Mouse (Mus musculus): ENCODE data around the gene Sf3b1. TPM values are rescaled to one million over a fixed set of nuclear protein-coding genes. Genes with fewer than 3 reads are reported as not detected.
"Not testable (repeated sequence)": the region's sequence is repeated elsewhere in the genome, so short reads cannot be mapped to it uniquely, and the experiment has no call there.

The Sf3b1 gene
- polyA plus RNA-seq, 1 experiment from 2014 or later: 301 TPM

DNA sequence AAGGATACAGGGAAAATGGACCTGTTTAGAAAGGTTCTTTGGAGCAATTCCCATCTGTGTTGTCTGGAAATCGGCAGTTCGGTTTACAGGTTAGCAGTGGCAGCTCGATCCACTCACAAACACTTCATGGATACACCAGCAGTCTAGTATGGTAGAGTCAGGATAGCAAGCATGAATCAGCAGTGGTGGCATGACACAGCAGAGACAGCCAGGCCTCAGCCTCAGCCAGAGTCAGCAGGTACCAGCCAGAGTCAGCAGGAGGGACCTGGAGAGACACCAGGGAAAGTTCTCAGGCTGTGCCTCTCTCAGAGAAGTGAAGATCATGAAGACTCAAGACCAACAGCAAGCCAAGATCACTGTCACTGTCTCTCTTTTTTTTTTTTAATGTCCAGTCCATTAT is 60.4 kb downstream of the Sf3b1 start:
- Histone ChIP-seq H3K4me2 (no peak overlapping the region), H3K9ac (no peak overlapping the region), H3K4me3 (replicated peaks) (no peak overlapping the region), H3K36me3 (no peaks in the 10 kb centered on the region), H3K4me1 (no peaks in the 10 kb centered on the region), H3K27ac (no peak overlapping the region), H3K9me3 (replicated peaks) (no peaks in the 10 kb centered on the region; the same call in 1 of the 2 replicates), H3K27me3 (no peaks in the 10 kb centered on the region)
- no peak for ATAC-seq (replicated peaks; ENCODE audit: low FRiP score)
- 88% methylated on average over 3 of the region's 3 CpGs for WGBS

DNA sequence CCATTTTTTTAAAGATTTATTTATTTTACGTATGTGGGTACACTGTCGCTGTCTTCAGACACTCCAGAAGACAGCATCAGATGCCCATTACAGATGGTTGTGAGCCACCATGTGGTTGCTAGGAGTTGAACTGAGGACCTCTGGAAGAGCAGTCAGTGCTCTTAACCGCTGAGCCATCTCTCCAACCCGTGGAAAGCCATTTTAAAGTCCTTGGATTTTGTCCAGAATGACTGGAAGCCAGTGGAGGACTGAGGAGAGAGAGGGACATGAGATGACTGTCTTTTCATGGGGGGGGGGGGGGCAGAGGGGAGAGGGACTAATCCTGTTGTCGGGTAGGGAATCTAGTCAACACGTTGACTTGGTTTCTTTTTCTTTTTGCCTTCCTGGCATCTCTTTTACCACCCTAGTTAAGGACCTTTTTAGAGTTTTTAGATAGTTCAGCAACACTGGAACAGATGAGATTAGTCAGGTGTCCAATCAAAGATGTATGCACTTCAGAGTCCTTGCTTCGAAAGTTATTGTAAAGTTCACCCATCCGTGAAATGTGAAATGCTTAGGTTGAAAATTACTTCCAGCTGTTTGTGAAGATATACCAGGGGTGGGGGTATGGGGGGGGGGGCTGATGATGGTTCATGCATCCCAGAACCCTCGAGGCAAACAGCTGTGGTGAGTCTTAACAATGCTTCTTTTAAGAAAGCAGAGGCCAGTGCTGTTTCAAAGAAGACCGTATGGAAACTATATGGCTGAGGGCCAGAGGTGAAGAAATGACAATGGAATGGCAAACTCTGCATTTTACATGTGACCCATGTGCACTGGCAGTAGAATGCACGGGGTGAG is 61.9 kb downstream of the Sf3b1 start:
- Histone ChIP-seq H3K4me2 (no peak overlapping the region), H3K4me1 (no peaks in the 10 kb centered on the region), H3K9me3 (replicated peaks) (no peaks in the 10 kb centered on the region; the same call in 1 of the 2 replicates), H3K27me3 (no peaks in the 10 kb centered on the region), H3K9ac (no peak overlapping the region), H3K36me3 (no peaks in the 10 kb centered on the region), H3K27ac (no peak overlapping the region), H3K4me3 (replicated peaks) (no peak overlapping the region)
- ATAC-seq (replicated peaks; ENCODE audit: low FRiP score): no peak
- WGBS: 63% methylated on average over 11 of the region's 11 CpGs

DNA sequence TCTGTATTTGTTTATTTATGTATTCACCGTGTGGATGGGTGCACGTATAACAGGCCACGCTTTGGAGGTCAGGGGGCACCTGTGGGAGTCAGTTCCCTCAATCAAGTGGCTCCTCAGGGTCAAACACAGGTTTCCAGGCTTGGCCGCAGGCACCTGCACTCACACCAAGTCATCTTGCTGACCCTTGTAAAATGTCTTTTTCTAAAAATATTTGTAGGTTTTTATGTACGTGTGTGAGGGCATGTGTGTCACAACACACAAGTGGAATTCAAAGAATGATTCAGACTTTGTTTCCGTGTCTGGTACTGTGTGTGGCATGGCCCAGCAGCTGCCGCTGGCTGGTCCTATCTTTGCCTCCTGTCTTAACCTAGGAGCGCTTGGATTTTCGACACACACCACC is 65.6 kb downstream of the Sf3b1 start:
- Histone ChIP-seq H3K4me3 (replicated peaks) (no peak overlapping the region), H3K9ac (no peak overlapping the region), H3K4me1 (no peaks in the 10 kb centered on the region), H3K27ac (no peak overlapping the region), H3K4me2 (no peak overlapping the region), H3K27me3 (no peaks in the 10 kb centered on the region), H3K9me3 (replicated peaks) (no peaks in the 10 kb centered on the region), H3K36me3 (no peaks in the 10 kb centered on the region)
- no peak for ATAC-seq (replicated peaks; ENCODE audit: low FRiP score)
- WGBS: 60% methylated on average over 9 of the region's 9 CpGs

DNA sequence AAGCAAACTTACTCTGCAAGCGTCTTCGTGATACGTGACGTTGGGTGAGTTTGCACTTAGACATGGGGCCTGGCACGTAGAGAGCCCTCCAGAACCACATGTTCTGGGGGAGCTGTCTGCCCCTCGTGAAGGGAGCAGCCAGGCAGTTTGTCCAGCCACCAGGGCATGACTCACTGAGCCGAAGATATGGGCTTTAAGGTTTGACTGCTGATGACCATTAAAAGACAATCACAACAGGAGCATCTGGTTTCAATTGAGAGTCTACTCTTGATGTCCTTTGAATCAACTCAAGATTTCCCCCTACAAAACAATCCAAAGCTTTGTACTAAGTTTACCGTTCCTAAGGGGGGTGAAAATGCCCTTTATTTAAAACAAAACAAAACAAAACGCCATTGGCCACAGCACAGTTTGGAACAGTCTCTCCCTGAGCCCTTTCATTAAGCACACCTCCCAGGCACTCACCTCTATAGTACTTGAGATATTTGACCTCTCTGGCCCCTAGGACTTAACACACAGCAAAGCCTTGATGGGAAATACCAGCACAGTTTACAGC is 66.6 kb downstream of the Sf3b1 start:
- Histone ChIP-seq H3K36me3 (no peaks in the 10 kb centered on the region), H3K27ac (no peak overlapping the region), H3K4me1 (no peaks in the 10 kb centered on the region), H3K9ac (no peak overlapping the region), H3K4me3 (replicated peaks) (no peak overlapping the region), H3K4me2 (no peak overlapping the region), H3K27me3 (no peaks in the 10 kb centered on the region), H3K9me3 (replicated peaks) (no peaks in the 10 kb centered on the region)
- ATAC-seq (replicated peaks; ENCODE audit: low FRiP score): no peak
- 64% methylated on average over 9 of the region's 9 CpGs for WGBS

DNA sequence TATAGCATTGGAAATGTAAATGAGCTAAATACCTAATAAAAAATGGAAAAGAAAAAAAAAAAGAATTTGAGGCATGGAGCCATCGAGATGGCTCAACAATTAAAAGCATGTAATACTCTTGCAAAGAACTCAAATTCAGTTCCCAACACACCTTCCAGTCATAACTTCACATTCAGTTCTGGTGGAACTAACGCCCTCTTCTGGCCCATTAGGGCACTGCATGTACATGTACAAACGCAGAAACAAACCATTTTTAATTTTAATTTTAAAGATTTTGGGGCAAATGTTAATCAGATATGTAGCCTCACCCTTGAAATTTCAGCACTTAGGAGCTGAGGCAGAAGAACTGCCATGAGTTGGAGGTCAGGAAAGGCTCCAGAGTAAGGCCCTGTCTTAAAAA is 68.8 kb downstream of the Sf3b1 start:
- no peaks in the 10 kb centered on the region for H3K27me3 ChIP-seq
- 75% methylated on average over 3 of the region's 3 CpGs for WGBS
- H3K4me2 ChIP-seq: no peak overlapping the region
- H3K36me3 ChIP-seq: no peaks in the 10 kb centered on the region
- no peak overlapping the region for H3K4me3 ChIP-seq (replicated peaks)
- H3K9me3 ChIP-seq (replicated peaks): no peaks in the 10 kb centered on the region
- no peak for ATAC-seq (replicated peaks; ENCODE audit: low FRiP score)
- no peak overlapping the region for H3K27ac ChIP-seq
- H3K9ac ChIP-seq: no peak overlapping the region
- H3K4me1 ChIP-seq: no peaks in the 10 kb centered on the region

DNA sequence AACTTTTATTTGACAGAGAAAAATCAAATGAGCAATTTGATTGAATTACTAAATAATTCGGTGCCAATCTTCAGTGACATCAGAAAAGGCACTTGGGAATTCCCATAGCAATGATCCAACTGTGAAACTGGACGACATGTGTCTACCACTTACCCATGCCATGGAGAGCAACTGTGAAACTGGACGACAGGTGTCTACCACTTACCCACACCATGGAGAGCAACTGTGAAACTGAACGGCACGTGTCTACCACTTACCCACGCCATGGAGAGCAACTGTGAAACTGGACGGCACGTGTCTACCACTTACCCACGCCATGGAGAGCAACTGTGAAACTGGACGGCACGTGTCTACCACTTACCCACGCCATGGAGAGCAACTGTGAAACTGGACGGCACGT is 70.3 kb downstream of the Sf3b1 start:
- not testable (repeated sequence) for H3K4me1 ChIP-seq; H3K27ac ChIP-seq; H3K9me3 ChIP-seq (replicated peaks); H3K36me3 ChIP-seq; H3K27me3 ChIP-seq; ATAC-seq (replicated peaks; ENCODE audit: low FRiP score); H3K4me3 ChIP-seq (replicated peaks); H3K4me2 ChIP-seq; H3K9ac ChIP-seq
- WGBS: 94% methylated on average over 14 of the region's 14 CpGs

DNA sequence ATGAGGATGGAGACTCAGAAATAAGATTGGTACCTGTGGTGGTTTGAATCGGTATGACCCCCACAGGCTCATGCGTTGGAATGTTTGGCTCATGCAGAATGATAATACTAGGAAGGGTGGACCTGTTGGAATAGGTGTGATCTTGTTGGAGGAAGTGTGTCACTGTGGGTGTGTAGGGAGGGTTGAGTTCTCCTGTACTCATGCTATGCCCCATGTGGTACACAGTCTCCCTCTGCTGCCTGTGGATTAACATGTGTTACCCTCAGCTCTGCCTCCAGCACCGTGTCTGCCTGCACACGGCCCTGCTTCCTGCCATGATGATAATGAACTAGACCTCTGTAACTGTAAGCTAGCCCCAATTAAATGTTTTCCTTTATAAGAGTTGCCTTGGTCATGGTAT is 72.4 kb downstream of the Sf3b1 start:
- ATAC-seq (replicated peaks; ENCODE audit: low FRiP score): no peak
- 86% methylated on average over 4 of the region's 4 CpGs for WGBS
- no peaks in the 10 kb centered on the region for H3K4me1 ChIP-seq

DNA sequence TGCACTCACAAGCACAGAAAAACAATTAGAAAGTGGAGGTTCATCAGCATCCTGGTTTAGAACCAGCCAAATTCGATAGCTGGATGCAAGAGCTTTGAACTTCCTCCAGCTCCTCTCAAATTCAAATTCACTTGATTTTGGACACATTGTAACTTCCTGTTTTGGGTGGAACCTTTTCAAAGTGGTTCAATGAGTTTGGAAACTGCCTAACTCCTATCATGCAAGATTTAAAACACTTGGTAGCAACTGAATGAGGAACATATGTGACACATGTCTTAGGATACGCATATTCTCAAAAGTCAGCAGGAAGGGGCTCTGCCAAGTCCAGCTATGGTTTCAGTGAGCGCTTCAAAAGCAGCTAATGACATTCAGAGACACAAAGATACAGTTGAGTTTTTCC is 82.6 kb downstream of the Sf3b1 start:
- Histone ChIP-seq H3K4me1 (no peaks in the 10 kb centered on the region), H3K4me2 (no peak overlapping the region), H3K4me3 (replicated peaks) (no peak overlapping the region), H3K27me3 (no peaks in the 10 kb centered on the region), H3K27ac (no peak overlapping the region), H3K9me3 (replicated peaks) (no peaks in the 10 kb centered on the region), H3K36me3 (no peaks in the 10 kb centered on the region), H3K9ac (no peak overlapping the region)
- ATAC-seq (replicated peaks; ENCODE audit: low FRiP score): no peak
- 75% methylated on average over 3 of the region's 3 CpGs for WGBS

More for the DNA sequence above, 72.4 kb downstream of the Sf3b1 start:
- Histone ChIP-seq H3K4me3 (replicated peaks) (no peak overlapping the region), H3K4me2 (no peak overlapping the region), H3K27ac (no peak overlapping the region), H3K9me3 (replicated peaks) (no peaks in the 10 kb centered on the region), H3K27me3 (no peaks in the 10 kb centered on the region), H3K36me3 (no peaks in the 10 kb centered on the region), H3K9ac (no peak overlapping the region)

DNA sequence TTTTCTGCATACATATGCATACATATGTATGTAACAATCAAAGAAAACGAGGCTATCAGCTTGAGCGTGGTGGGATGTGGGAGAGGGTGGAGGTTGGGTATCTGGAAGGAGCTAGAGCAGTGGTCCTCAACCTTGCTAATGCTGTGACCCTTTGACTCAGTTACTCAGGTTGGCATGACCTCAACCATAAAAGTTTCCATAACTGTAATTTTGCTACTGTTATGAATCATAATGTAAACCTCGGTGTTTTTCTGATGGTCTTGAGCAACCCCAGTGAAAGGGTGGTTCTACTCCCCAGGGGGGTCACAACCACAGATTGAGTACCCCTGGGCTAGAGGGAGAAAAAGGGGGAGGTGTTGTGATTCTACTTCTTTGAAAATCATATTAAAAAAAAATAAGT is 91.8 kb downstream of the Sf3b1 start:
- Histone ChIP-seq H3K9ac (no peak overlapping the region), H3K27me3 (no peaks in the 10 kb centered on the region), H3K4me2 (no peak overlapping the region), H3K27ac (no peak overlapping the region), H3K9me3 (replicated peaks) (no peaks in the 10 kb centered on the region), H3K4me1 (no peaks in the 10 kb centered on the region), H3K36me3 (no peaks in the 10 kb centered on the region), H3K4me3 (replicated peaks) (no peak overlapping the region)
- ATAC-seq (replicated peaks; ENCODE audit: low FRiP score): no peak
- WGBS: 86% methylated on average over 3 of the region's 3 CpGs

Other genes with a start within 250 kb of the Sf3b1 start
- 7.4 and 7.9 TPM in 2 replicates for gene Ankrd44, start 101.1 kb downstream of the Sf3b1 start, polyA plus RNA-seq (2015; fragmentation: Nextera tagmentation; extraction: Ambion mirVana)
- 14.7 and 16.4 TPM in 2 replicates for gene Coq10b, start 25.3 kb upstream of the Sf3b1 start, polyA plus RNA-seq (2015; fragmentation: Nextera tagmentation; extraction: Ambion mirVana)
- gene Hspe1, start 60.7 kb upstream of the Sf3b1 start, polyA plus RNA-seq (2015; fragmentation: Nextera tagmentation; extraction: Ambion mirVana): 501 and 586 TPM in 2 replicates
- 484 and 494 TPM in 2 replicates for gene Hspd1, start 60.8 kb upstream of the Sf3b1 start, polyA plus RNA-seq (2015; fragmentation: Nextera tagmentation; extraction: Ambion mirVana)
- gene Mob4, start 103.8 kb upstream of the Sf3b1 start, polyA plus RNA-seq (2015; fragmentation: Nextera tagmentation; extraction: Ambion mirVana): 143 and 146 TPM in 2 replicates
- 7.6 and 8.4 TPM in 2 replicates for gene Rftn2, start 199.3 kb upstream of the Sf3b1 start, polyA plus RNA-seq (2015; fragmentation: Nextera tagmentation; extraction: Ambion mirVana)
- gene Mars2, start 209.7 kb upstream of the Sf3b1 start, polyA plus RNA-seq (2015; fragmentation: Nextera tagmentation; extraction: Ambion mirVana): 2.4 and 2.5 TPM in 2 replicates

Data from kidney, embryonic 15.5 days (tissue).